Mouse (Mus musculus): ENCODE measurements at regions not wholly inside any gene's neighbourhood (a gene's known extent, or its start where the extent isn't known, plus 50 kb on each side); places are given as distances from the start of the nearest gene placed in this dataset.

DNA sequence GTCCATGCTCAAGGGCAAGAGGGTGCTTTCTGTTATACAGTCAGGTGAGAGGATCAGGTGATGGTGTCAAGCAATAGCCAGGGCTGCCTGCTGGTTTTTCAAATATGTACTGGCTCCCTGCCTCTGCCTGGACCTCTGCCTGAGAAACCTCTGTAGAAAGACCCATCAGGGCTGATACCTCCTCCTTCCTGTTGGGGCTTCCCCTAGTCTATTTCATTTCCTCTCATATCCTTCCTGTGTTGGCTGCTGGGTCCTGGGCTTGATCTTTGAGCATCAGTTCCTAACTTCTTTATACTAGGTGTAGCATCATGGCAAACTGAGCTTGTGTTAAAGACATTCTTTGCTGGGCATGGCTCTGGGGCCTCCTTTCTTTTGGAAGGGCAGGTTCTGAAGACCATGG is 89.5 kb downstream of the Tmem38b start:
- DNase-seq, result no peak

DNA sequence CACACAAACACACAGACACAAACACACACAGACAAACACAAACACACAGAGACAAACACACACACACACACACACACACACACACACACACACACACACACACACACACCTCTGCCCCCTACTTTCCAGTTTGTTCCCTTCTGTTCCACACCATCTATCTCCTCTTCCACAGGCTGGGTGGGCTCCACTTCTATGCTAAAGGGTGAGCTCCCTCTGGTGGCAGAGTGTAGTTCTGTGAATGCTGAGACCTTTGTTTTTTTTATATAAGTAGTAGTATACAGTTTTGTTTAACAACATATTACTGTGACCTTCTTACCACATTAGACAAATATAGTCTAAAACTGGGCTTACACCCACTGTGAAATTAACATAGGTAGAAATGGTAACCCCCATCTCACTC is 93.3 kb downstream of the Tmem38b start:
- peak; percentile 7 for DNase-seq

DNA sequence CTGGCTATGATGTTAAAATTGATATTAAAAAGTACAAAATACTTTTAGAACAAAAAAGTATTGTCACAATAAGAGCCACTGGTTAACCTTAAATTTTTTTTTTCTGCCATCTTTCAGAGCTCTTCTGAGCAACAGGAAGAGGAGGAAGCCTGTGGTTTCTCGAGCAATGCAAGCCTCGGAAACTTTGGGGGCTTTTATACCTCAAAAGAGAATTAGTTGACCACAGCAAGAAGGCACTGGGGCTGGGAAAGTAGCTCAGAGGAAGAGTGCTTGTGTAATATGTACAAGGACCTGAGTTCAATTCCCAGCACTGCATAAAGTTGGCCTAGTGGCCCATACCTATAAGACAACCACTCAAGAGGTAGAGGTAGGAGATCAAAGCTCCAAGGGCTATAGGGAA is 94.7 kb downstream of the Tmem38b start:
- DNase-seq, result no peak

DNA sequence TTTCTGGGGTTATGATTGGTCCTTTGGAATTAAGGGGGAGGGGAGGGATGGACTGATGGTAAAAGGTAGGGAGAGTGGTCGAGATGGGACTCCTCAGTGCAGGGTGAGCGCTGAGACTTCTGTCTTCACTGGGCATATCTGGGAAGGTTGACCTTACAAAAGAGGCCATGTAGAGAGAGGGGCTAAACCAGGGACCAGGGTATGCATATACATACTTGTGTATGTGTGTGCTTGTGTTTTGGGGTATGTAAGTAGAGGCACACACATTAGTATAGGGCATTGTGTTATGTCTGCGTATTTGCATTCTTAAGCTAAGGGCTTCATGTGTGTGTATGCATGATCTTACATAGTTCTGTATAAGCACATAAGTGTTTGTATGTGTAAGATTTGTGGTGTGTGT is 105.2 kb downstream of the Tmem38b start:
- no peak for DNase-seq

DNA sequence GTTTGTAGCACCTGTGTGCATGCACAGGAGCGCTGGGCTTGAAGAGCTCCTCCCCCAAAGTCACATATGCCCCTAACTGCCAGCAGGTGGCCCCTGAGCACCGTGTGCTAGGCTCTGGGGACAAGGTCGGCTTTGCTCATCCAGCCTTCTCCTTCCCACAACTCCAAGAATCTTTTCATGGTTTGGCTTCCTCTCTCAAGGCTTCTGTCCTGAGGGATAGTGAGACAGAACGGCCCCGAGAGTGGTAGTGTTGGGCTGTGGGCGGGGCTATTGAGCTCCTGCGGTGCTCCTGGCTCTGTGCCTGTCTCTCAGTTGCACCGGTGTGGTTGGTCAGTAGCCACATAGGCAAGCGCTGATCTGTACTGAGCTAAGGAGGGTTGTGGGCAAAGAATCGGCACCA is 105.7 kb downstream of the Tmem38b start:
- peak; percentile 5 for DNase-seq

DNA sequence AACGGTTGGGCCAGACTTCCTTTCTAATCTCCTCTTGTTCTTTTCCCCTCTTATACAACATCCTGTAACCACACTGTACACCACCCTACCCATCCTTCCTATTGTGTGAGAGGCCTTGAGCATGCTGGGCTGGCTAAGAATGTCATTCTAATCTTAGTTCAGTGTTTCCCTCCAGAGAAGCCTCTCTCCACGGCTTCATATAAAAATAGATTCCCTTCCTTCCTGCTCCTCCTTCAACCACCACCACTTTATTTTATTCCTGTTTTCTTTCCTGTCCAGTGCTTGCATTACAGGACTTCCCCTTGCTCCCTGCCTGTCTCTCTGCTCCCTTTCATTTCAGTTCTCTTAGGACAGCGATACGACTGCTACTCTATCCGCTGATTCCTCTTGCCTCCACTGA is 109.5 kb downstream of the Tmem38b start:
- no peak for DNase-seq

DNA sequence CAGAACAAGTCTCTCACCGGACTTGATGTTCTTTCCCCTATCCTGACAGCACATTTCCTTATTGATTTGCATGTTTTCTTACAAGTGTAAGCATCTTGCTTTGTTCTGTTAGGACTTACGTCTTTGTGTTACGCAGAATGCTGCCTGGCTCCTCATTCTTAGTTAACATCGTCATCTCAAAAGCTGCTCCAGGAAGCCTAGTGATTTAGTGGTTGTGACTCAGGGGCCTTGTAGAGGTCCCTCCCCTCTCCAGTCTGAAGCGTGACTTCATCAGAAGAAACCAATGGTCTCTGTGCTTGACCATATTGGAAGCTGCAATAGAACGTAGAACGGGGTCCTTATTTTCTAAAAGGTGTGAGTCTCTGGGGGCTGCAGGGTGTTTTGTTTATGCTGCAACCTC is 122.9 kb downstream of the Tmem38b start:
- DNase-seq, result no peak

DNA sequence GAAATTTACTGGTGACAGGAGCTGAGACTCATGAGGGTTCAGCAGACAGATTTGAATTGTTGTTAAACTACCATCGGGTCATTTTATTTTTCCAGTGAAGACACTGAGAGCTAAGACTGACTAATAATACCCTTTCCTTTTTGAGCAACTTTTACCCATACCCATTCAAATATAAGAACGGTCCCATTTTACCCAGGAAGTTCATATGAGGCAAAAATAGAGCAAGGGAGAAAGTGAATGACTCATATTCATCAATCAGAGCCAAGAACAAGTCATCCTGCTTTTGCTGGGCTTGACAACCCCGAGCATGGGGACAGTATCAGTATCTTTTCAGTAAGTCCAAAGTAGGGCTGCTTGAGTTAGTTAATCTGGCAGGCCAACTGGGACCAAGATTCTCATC is 123.3 kb downstream of the Tmem38b start:
- DNase-seq, result no peak

DNA sequence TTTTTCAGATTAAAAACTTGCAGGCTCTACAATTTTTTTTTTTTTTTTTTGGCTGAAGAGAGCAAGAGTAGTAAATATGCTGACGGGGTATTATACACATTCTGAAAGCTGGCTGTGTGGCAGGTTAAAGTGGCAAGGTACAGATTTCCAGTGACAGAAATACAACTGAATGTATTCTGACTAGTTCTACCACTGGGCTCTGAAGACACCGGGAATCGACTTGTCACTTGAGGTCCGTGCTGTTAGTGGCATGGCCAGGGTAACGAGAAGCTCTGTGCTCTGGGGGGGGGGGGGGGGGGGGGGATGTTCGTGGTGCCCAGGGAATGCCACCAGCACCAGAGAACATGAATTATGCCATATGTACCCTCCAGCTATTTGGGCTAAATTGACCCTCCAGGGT is 124.7 kb downstream of the Tmem38b start:
- DNase-seq, result no peak

DNA sequence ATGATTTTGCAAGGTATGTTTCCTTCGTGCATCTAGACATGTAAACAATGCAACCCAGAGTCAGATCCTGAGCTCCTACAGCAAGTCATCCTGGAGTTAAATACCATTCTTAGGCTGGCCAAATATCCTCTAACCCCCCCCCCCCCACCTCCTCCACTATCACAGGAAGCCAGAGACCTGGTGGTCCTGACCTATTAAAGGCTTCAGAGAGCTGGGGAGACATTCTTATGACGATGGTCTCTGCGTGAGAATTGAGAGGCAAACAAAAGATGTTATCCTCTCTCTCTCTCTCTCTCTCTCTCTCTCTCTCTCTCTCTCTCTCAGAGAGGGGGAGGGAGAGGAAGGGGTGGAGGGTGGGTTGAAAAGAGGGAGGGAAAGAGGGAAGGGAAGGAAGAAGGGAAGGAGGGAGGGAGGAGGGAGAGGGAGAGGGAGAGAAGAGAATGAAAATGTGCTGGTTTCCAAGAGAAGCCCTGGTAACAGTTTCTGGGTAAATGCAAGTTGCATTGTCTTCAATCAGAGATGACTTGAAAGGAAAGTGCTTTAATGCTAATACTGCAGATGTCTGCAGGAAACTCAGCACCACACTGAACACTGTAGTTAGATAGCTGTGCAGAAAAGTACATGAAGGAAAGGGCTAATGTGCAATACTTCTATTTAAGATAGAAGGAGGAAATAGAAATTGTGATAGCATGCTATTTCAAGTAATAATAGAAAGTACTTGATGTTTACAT is 125.3 kb downstream of the Tmem38b start:
- DNase-seq, result no peak

DNA sequence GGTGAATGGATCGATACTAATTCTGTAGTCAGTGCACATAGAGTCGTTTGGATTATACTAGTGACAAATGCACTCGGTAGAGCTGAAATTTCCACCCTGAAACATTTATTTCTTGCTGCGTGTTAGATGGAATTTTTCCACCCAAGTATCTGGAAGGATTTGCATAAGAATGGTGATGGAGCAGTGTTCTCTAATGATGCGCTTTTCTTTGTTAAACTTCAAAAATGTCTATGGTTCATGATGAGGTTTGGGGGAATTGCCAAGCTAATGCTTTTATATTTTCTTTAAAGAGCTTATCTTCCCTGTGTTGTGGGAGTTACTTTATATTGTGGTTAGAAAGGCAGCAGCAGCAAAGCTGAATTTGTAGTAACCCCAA is 125.9 kb downstream of the Tmem38b start:
- no peak for DNase-seq

DNA sequence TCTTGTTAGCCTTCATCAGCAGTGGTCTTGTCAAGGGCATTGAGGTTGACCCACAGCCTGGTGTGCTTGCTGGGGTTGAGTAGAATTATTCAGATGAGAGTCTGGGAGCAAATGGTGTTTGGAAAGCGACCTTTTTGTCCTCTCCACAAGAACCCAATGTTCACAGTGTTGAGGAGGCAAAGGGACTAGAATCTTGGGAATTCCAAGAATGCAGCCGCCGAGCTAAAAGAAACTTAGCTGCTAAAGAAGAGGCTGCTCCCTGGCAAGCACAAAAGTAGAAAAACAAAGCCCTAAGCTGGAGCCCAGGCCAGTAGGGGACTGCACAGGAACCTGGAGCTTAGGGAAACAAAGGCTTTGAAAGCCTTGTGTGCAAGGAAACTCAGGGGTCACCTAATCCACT is 126.4 kb downstream of the Tmem38b start:
- no peak for DNase-seq

DNA sequence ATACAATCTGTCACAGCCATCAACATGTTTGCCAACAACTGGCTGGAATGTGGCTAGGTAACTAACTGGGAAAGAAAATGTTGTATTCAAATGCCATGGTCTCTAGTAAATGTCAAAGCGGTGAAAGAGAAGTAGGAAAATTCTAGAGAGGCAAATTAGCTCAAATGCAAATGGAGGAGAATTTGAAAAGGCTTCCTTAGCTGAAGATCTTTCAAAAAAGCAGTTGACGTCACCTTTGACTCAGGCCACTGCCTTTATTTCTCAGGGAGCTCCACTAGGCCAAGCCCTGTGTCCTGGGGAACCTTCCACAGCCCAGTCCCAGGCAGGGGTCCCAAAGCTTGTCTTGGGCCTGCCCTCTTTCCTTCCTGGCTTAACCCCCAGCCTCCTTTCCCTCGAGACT is 136.6 kb downstream of the Tmem38b start:
- DNase-seq, result no peak

DNA sequence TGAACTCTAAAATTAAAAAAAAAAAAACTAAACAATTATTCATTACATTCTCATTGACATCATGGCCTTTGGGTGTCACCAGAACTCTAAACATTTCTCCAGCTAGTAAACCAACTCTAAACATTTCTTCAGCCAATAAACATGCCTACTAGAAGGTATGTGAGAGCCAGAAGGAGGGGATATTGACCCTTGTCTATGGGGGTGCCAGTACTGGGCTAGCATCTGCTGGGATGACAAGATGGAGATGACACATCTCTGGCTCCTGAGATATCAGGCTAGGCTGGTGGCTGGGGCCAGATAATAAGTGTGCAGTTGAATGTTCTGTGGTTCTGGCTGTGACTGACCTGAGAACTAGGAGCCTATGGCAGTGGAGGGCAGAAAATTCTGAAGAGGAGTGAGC is 144.6 kb downstream of the Tmem38b start:
- no peak for DNase-seq

DNA sequence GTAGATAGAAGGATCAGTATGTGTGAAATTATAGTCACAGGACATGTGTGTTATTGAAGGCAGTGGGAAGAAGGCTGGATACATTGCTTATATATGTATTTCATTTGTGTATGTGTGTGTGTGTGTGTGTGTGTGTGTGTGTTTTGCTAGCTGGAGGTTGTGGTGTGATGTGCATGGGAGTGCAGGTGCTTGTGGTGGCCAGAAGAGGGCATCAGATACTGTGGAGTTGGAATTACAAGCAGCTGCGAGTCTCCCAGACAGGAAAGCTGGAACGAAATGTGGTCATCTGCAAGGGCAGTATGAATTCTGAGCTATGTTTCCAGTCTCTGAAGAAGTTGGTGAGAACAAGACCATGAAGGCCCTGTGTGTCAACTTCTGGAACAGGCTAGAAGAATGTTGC is 145.1 kb downstream of the Tmem38b start:
- no peak for DNase-seq

DNA sequence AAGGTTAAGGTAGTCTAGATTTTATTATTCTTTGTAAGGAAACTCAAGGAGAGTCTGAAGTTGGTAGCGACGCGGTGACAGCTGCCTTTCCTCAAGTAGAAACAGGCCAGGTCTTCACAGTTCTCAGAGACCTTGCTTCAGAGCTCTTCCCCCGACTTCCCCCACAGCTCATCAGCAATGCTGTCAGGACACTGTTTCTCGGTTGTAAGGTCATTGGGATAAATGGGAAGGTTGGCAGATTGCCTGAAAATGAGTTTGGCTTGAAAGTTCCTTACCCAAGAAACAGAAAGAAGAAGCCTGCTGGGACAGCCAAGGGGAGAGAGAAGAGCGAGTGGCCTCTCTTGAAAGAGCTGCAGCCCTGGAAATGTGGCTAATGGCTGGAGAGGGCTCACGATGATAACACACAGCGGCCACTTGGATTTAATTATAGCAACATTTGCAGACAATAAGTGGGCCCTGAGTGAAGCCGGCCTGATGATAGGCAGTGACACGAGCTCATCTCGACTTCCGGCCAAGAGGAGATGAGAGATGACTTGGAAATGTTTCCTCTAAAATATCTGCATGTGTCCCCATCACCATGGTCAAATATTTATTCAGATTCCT is 150.3 kb downstream of the Tmem38b start:
- DNase-seq, result peak; percentile 3

DNA sequence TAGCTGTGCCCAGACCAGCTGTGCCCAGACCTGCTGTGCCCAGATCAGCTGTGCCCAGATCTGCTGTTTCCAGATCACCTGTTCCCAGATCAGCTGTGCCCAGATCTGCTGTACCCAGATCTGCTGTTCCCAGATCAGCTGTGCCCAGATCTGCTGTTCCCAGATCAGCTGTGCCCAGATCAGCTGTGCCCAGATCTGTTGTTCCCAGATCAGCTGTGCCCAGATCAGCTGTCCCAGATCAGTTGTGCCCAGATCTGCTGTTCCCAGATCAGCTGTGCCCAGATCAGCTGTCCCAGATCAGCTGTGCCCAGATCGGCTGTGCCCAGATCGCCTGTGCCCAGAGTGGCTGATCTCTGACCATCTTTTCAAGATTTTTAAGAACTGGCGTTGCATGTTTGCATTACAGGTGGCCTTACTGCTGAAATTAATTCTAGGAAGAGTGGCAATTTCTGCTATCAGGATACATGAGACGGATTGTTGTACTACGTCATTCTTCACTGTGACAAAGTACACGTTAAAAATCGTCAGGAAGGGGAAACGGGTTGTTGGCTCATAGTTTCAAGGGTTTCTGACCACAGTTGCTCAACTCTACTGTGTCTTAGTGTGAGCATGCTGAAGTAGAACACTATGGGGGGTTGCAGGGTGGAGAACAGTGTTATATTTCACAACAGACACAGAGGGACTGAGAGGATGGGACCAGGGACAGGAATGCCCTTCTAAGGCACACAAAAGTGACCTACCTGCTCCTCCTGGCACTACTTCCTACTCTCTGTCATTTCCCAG is 160.9 kb downstream of the Tmem38b start:
- DNase-seq, result no peak

DNA sequence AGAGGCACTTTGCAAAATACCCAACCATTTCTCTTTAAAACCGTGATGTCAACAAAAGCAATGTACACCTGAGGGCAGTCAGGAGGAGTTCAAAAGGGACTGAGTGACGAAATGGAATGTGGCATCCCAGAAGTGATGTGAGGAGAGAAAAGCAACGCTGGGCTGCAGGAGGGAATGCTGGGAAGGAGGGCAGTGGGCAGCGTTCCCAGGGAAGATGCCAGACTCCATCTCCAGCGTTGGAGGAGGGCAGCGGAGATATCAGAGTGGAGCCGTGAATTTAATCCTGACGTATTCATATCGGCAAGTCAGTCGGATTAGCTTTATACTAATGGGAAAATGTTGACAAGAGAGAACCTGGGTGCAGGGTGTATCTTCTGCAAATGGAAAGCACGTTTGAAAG is 161.7 kb downstream of the Tmem38b start:
- peak; percentile 4 for DNase-seq

DNA sequence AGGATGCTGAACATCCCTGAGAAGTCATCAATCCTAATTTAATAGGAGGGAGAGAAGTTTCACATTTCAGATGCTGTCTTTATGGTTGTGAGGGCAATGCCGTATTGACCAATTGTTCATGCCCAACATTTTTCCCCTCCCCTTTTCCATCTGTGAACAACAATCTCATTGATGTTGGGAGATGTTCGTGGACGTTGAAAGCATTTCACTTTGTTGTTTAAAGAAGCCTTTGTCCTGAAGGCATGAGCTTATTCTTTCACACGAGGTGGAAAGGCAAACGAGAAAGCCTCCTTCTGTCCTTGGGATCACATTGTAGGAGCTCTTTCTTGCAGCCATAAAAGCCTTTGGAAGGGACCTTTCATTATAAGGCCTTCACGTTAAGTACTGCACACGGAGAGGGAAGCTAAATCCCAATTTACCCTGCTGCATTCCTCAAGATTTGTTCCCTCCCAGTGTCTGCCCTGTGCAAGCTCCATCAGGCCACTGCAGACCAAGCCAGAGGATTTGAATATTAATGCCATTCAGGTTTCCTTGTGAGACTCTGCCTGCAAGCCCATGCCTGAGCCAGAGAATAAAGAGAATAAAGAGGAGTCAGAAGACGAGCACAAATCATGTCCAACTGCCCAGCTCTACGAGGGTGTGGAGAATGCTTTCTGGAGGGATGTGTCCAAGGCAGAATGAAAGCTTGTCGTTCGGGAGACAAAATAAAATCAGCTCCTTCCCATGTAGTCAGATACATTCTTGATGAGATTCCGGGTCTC is 195.4 kb downstream of the Tmem38b start:
- DNase-seq, result no peak

DNA sequence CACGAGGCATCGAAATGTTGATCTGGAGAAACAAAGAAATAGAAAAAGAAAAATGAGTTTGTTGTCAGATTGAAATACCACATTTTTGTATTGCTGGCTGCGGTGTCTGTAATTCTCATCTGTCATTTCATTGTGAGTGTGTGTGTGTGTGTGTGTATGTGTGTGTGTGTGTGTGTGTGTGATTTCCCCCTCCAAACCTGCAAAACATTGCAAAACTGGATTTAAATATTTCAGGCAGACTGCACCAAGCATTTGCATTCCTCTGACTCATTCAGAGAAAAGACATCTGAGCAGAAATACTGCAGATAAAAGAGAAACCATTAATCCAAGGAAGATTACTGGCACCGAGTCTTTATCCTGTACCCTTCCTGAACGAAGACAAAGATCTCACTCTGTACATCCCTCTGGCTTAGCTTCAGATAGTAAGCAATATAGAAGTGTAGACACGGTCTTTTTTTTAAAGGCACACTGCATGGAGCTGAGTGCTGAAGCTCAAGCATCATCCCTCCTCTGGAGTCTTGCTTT is 196.1 kb downstream of the Tmem38b start:
- no peak for DNase-seq

DNA sequence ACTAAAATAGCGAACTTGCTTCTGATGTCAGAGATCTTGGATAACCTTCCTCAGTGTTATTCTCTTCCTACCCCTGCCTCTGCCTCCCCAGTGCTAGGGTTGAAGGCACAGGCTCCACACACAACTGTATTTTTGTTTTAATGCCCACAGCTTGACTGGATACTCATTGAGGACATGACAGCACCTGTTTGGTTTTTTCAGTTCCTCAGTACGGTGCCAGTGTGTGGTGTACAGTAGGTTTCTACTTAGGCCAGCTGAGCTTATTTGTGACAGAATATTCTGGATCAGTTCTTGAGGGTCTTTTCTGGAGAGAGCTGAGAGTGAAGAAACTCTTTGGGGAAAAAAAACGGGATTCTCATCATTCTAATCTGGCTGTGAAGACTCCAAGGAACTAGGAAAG is 201.1 kb downstream of the Tmem38b start:
- no peak for DNase-seq

DNA sequence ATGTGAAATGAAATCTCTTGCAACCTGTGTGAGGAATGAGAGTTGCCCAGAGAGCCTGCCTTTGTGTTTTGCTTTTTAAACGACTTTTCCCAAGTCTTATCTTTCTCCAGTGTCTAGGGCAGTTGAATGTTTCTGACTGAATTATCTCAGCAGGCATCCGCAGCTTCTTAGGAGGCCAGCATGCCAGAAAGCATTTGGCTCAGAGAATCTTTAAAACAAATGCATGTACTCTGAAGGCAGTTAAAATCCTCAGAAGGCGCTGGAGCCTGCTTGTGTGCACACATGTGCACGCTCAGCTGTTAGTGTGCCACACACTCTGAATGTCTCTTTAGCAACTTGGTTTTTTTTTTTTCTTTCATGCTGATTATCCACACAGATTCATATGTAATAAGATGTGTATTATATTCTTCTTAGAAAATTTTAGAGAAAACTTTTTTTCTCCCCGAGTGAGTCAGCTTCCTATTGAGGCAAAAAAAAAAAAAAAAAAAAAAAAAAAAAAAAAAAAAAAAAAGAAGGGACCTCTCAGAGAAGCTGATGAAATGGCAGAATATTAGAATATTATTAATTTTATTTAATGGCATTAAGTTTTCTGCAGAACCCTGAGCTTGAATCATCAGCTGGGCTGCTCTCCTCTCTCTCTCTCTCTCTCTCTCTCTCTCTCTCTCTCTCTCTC is 201.9 kb downstream of the Tmem38b start:
- no peak for DNase-seq
